Mouse (Mus musculus): ENCODE data around the gene Ranbp9. TPM values are rescaled to one million over a fixed set of nuclear protein-coding genes. Genes with fewer than 3 reads are reported as not detected.

Gene Ranbp9
- polyA plus RNA-seq, 1 experiment from 2014 or later: 12.4 TPM

- Histone ChIP-seq H3K27ac (ENCODE audit: low read length) (no peak overlapping the region), H3K9me3 (ENCODE audit: low read length) (no peaks in the 10 kb centered on the region), H3K36me3 (ENCODE audit: insufficient read depth, low read length) (no peaks in the 10 kb centered on the region), H3K4me1 (ENCODE audit: insufficient read depth, low read depth, low read length) (peaks cover 7% of the 10 kb centered on the region; the same call in 1 of the 2 replicates), H3K27me3 (replicated peaks; ENCODE audit: insufficient read depth, low read length) (no peaks in the 10 kb centered on the region), H3K4me2 (replicated peaks; ENCODE audit: low read depth, low read length) (no peak overlapping the region), H3K9ac (replicated peaks; ENCODE audit: low read depth) (no peak overlapping the region), H3K4me3 (ENCODE audit: low read depth, low read length) (no peak overlapping the region)
- ATAC-seq (no peak), DNase-seq (ENCODE audit: low spot score) (no peak)
- TF ChIP-seq EP300 (IDR thresholded peaks at IDR 0.05): no peak
- WGBS: 82% methylated on average over 3 of the region's 3 CpGs
Observed at GRCm38 (mm10) chr13:43450686-43451085, 30.4 kb downstream of the Ranbp9 start.

GRCm38 (mm10) chr13:43447721-43448120, 33.4 kb downstream of the Ranbp9 start:
- ATAC-seq: no peak
- Histone ChIP-seq H3K36me3 (ENCODE audit: insufficient read depth, low read length) (no peaks in the 10 kb centered on the region), H3K4me1 (ENCODE audit: insufficient read depth, low read depth, low read length) (peaks cover 4% of the 10 kb centered on the region; the same call in 1 of the 2 replicates), H3K9ac (replicated peaks; ENCODE audit: low read depth) (no peak overlapping the region), H3K27me3 (replicated peaks; ENCODE audit: insufficient read depth, low read length) (no peaks in the 10 kb centered on the region), H3K27ac (ENCODE audit: low read length) (no peak overlapping the region), H3K4me2 (replicated peaks; ENCODE audit: low read depth, low read length) (no peak overlapping the region), H3K4me3 (ENCODE audit: low read depth, low read length) (no peak overlapping the region), H3K9me3 (ENCODE audit: low read length) (no peaks in the 10 kb centered on the region)
- DNase-seq (ENCODE audit: low spot score): no peak
- no peak for TF ChIP-seq CTCF (IDR thresholded peaks at IDR 0.05)
- no peak for TF ChIP-seq EP300 (IDR thresholded peaks at IDR 0.05)
- 60% methylated on average over 3 of the region's 3 CpGs for WGBS

GRCm38 (mm10) chr13:43445754-43446153, 35.3 kb downstream of the Ranbp9 start:
- no peak for TF ChIP-seq EP300 (IDR thresholded peaks at IDR 0.05)
- Histone ChIP-seq H3K4me2 (replicated peaks; ENCODE audit: low read depth, low read length) (no peak overlapping the region), H3K4me1 (ENCODE audit: insufficient read depth, low read depth, low read length) (peaks cover 4% of the 10 kb centered on the region; the same call in 1 of the 2 replicates), H3K9ac (replicated peaks; ENCODE audit: low read depth) (no peak overlapping the region), H3K36me3 (ENCODE audit: insufficient read depth, low read length) (no peaks in the 10 kb centered on the region), H3K4me3 (ENCODE audit: low read depth, low read length) (no peak overlapping the region), H3K27me3 (replicated peaks; ENCODE audit: insufficient read depth, low read length) (no peaks in the 10 kb centered on the region), H3K9me3 (ENCODE audit: low read length) (no peaks in the 10 kb centered on the region), H3K27ac (ENCODE audit: low read length) (no peak overlapping the region)
- WGBS: 73% methylated on average over 4 of the region's 4 CpGs
- DNase-seq (ENCODE audit: low spot score) (no peak), ATAC-seq (no peak)

- Histone ChIP-seq H3K9ac (replicated peaks; ENCODE audit: low read depth) (no peak overlapping the region), H3K27me3 (replicated peaks; ENCODE audit: insufficient read depth, low read length) (no peaks in the 10 kb centered on the region), H3K27ac (ENCODE audit: low read length) (no peak overlapping the region), H3K9me3 (ENCODE audit: low read length) (no peaks in the 10 kb centered on the region), H3K4me2 (replicated peaks; ENCODE audit: low read depth, low read length) (no peak overlapping the region), H3K4me3 (ENCODE audit: low read depth, low read length) (no peak overlapping the region), H3K36me3 (ENCODE audit: insufficient read depth, low read length) (no peaks in the 10 kb centered on the region), H3K4me1 (ENCODE audit: insufficient read depth, low read depth, low read length) (peaks cover 4% of the 10 kb centered on the region; the same call in 1 of the 2 replicates)
- no peak for TF ChIP-seq CTCF (IDR thresholded peaks at IDR 0.05)
- no peak for TF ChIP-seq EP300 (IDR thresholded peaks at IDR 0.05)
- DNase-seq (ENCODE audit: low spot score) (no peak), ATAC-seq (no peak)
- WGBS: 90% methylated on average over 3 of the region's 3 CpGs
Observed at GRCm38 (mm10) chr13:43444717-43445116, 36.4 kb downstream of the Ranbp9 start.

- TF ChIP-seq EP300 (IDR thresholded peaks at IDR 0.05) (no peak), CTCF (IDR thresholded peaks at IDR 0.05) (no peak)
- no peak for ATAC-seq
- DNase-seq (ENCODE audit: low spot score): no peak
- peaks cover 4% of the 10 kb centered on the region; the same call in 1 of the 2 replicates for H3K4me1 ChIP-seq (ENCODE audit: insufficient read depth, low read depth, low read length)
- H3K4me2 ChIP-seq (replicated peaks; ENCODE audit: low read depth, low read length): no peak overlapping the region
- no peak overlapping the region for H3K9ac ChIP-seq (replicated peaks; ENCODE audit: low read depth)
- no peaks in the 10 kb centered on the region for H3K27me3 ChIP-seq (replicated peaks; ENCODE audit: insufficient read depth, low read length)
- H3K9me3 ChIP-seq (ENCODE audit: low read length): no peaks in the 10 kb centered on the region
- WGBS: 95% methylated on average over 4 of the region's 4 CpGs
- no peaks in the 10 kb centered on the region for H3K36me3 ChIP-seq (ENCODE audit: insufficient read depth, low read length)
- H3K4me3 ChIP-seq (ENCODE audit: low read depth, low read length): no peak overlapping the region
- no peak overlapping the region for H3K27ac ChIP-seq (ENCODE audit: low read length)
Observed at GRCm38 (mm10) chr13:43443706-43444105, 37.4 kb downstream of the Ranbp9 start.

- H3K4me3 ChIP-seq (ENCODE audit: low read depth, low read length): no peak overlapping the region
- H3K27ac ChIP-seq (ENCODE audit: low read length): no peak overlapping the region
- 81% methylated on average over 1 of the region's 1 CpGs for WGBS
- DNase-seq (ENCODE audit: low spot score) (no peak), ATAC-seq (no peak)
- H3K9me3 ChIP-seq (ENCODE audit: low read length): no peaks in the 10 kb centered on the region
- no peak for TF ChIP-seq EP300 (IDR thresholded peaks at IDR 0.05)
- no peak for TF ChIP-seq CTCF (IDR thresholded peaks at IDR 0.05)
- H3K4me1 ChIP-seq (ENCODE audit: insufficient read depth, low read depth, low read length): peaks cover 4% of the 10 kb centered on the region; the same call in 1 of the 2 replicates
- H3K36me3 ChIP-seq (ENCODE audit: insufficient read depth, low read length): no peaks in the 10 kb centered on the region
- no peak overlapping the region for H3K4me2 ChIP-seq (replicated peaks; ENCODE audit: low read depth, low read length)
- no peak overlapping the region for H3K9ac ChIP-seq (replicated peaks; ENCODE audit: low read depth)
- H3K27me3 ChIP-seq (replicated peaks; ENCODE audit: insufficient read depth, low read length): no peaks in the 10 kb centered on the region
Observed at GRCm38 (mm10) chr13:43442551-43442950, 38.5 kb downstream of the Ranbp9 start.

GRCm38 (mm10) chr13:43440376-43440775, 40.7 kb downstream of the Ranbp9 start:
- no peaks in the 10 kb centered on the region for H3K36me3 ChIP-seq (ENCODE audit: insufficient read depth, low read length)
- H3K9me3 ChIP-seq (ENCODE audit: low read length): no peaks in the 10 kb centered on the region
- no peak overlapping the region for H3K4me3 ChIP-seq (ENCODE audit: low read depth, low read length)
- H3K27ac ChIP-seq (ENCODE audit: low read length): no peak overlapping the region
- TF ChIP-seq EP300 (IDR thresholded peaks at IDR 0.05) (no peak), CTCF (IDR thresholded peaks at IDR 0.05) (no peak)
- no peak overlapping the region for H3K4me2 ChIP-seq (replicated peaks; ENCODE audit: low read depth, low read length)
- no peak overlapping the region for H3K9ac ChIP-seq (replicated peaks; ENCODE audit: low read depth)
- DNase-seq (ENCODE audit: low spot score) (no peak), ATAC-seq (no peak)
- H3K27me3 ChIP-seq (replicated peaks; ENCODE audit: insufficient read depth, low read length): no peaks in the 10 kb centered on the region
- no peaks in the 10 kb centered on the region for H3K4me1 ChIP-seq (ENCODE audit: insufficient read depth, low read depth, low read length)
- 84% methylated on average over 1 of the region's 1 CpGs for WGBS
